Mouse (Mus musculus) hindbrain, embryonic 14.5 days (tissue): ENCODE results near the gene Edc3. TPM values are rescaled to one million over a fixed set of nuclear protein-coding genes. Genes with fewer than 3 reads are reported as not detected.

ENCODE experiments used
- ATAC-seq: fragments of 200-750 bp; cut with Nextera tagmentation; 2 replicates; pipeline ENCODE4 v1.8.0; 2017; ENCODE audit warnings: moderate number of reproducible peaks, mild to moderate bottlenecking, moderate TSS enrichment, moderate library complexity; ENCODE audit not compliant: low FRiP score
- DNase-seq: peaks from one replicate; pipeline ENCODE4 v3.0.0-alpha.2; 2015; ENCODE audit warnings: low spot score
- H3K27ac ChIP-seq: fragments of 300-500 bp; sonication (generic); 2 replicates; pipeline ENCODE4 v1.5.1; 2014; ENCODE audit warnings: mild to moderate bottlenecking, moderate library complexity
- H3K27me3 ChIP-seq: fragments of 300-500 bp; sonication (generic); 2 replicates; pipeline ENCODE4 v1.6.1; 2014; ENCODE audit warnings: mild to moderate bottlenecking, low read length, mixed read lengths; ENCODE audit not compliant: control insufficient read depth, insufficient read depth
- H3K36me3 ChIP-seq: fragments of 300-500 bp; sonication (generic); replicated peaks from 2 replicates; pipeline ENCODE4 v1.6.1; 2014; ENCODE audit not compliant: control insufficient read depth, insufficient read depth
- H3K4me1 ChIP-seq: fragments of 300-500 bp; sonication (generic); replicated peaks from 2 replicates; pipeline ENCODE4 v1.6.1; 2014; ENCODE audit warnings: antibody characterized with exemption, low read length, mixed read lengths; ENCODE audit not compliant: control insufficient read depth, insufficient read depth
- H3K4me2 ChIP-seq: fragments of 300-500 bp; sonication (generic); replicated peaks from 2 replicates; pipeline ENCODE4 v1.6.1; 2014; ENCODE audit warnings: mild to moderate bottlenecking, moderate library complexity
- H3K4me3 ChIP-seq: fragments of 300-500 bp; sonication (generic); replicated peaks from 2 replicates; pipeline ENCODE4 v1.5.1; 2014; ENCODE audit warnings: mild to moderate bottlenecking, low read length
- H3K9ac ChIP-seq: fragments of 300-500 bp; sonication (generic); 2 replicates; pipeline ENCODE4 v1.6.1; 2014
- H3K9me3 ChIP-seq: fragments of 300-500 bp; sonication (generic); 2 replicates; pipeline ENCODE4 v1.6.1; 2016; ENCODE audit warnings: low read length; ENCODE audit not compliant: control insufficient read depth
- WGBS: fragments of 180-500 bp; shearing (Covaris S2); extraction: QIAGEN DNeasy Blood & Tissue Kit; methylation state at CpG from one replicate; pipeline ENCODE4 v1.1.7; 2014; 5-methylcytosine and 5-hydroxymethylcytosine counted together
- polyA plus RNA-seq: library from polyadenylated mRNA; unstranded; fragments of >200 nt; fragmentation: Nextera tagmentation; extraction: Ambion mirVana; gene quantifications from 2 replicates; pipeline ENCODE4 v1.2.1, GENCODE M21; 2014

The Edc3 gene
- polyA plus RNA-seq, 1 experiment from 2014 or later = 22.1 TPM

GRCm38 (mm10) chr9:57669566-57669965, 38.8 kb upstream of the Edc3 start:
- H3K9me3 ChIP-seq = no peaks in the 10 kb centered on the region
- H3K27me3 ChIP-seq = no peaks in the 10 kb centered on the region
- H3K36me3 ChIP-seq = no peaks in the 10 kb centered on the region
- H3K4me3 ChIP-seq = no peak overlapping the region
- H3K9ac ChIP-seq = no peak overlapping the region
- H3K27ac ChIP-seq = no peak overlapping the region
- no peak overlapping the region for H3K4me2 ChIP-seq
- WGBS = 81% methylated on average over 3 of the region's 3 CpGs
- no peaks in the 10 kb centered on the region for H3K4me1 ChIP-seq
- ATAC-seq (no peak), DNase-seq (no peak)

- H3K9ac ChIP-seq = no peak overlapping the region
- no peaks in the 10 kb centered on the region for H3K4me1 ChIP-seq
- no peak overlapping the region for H3K4me3 ChIP-seq
- no peaks in the 10 kb centered on the region for H3K27me3 ChIP-seq
- H3K9me3 ChIP-seq = no peaks in the 10 kb centered on the region
- no peak overlapping the region for H3K27ac ChIP-seq
- no peak overlapping the region for H3K4me2 ChIP-seq
- no peak for ATAC-seq
- 92% methylated on average over 4 of the region's 4 CpGs for WGBS
- no peak for DNase-seq
- no peaks in the 10 kb centered on the region for H3K36me3 ChIP-seq
Observed at GRCm38 (mm10) chr9:57671037-57671436, 37.3 kb upstream of the Edc3 start.

- H3K27ac ChIP-seq = no peak overlapping the region
- H3K36me3 ChIP-seq = no peaks in the 10 kb centered on the region
- no peaks in the 10 kb centered on the region for H3K9me3 ChIP-seq
- WGBS = 89% methylated on average over 5 of the region's 5 CpGs
- no peaks in the 10 kb centered on the region for H3K27me3 ChIP-seq
- DNase-seq (no peak), ATAC-seq (no peak)
- no peaks in the 10 kb centered on the region for H3K4me1 ChIP-seq
- H3K4me2 ChIP-seq = no peak overlapping the region
- no peak overlapping the region for H3K4me3 ChIP-seq
- no peak overlapping the region for H3K9ac ChIP-seq
Observed at GRCm38 (mm10) chr9:57671500-57671899, 36.8 kb upstream of the Edc3 start.

- Histone ChIP-seq H3K4me1 (no peaks in the 10 kb centered on the region), H3K9me3 (no peaks in the 10 kb centered on the region), H3K27ac (no peak overlapping the region), H3K27me3 (no peaks in the 10 kb centered on the region; the same call in 1 of the 2 replicates), H3K9ac (no peak overlapping the region), H3K4me3 (no peak overlapping the region), H3K4me2 (no peak overlapping the region), H3K36me3 (no peaks in the 10 kb centered on the region)
- ATAC-seq = no peak
- WGBS = 86% methylated on average over 10 of the region's 10 CpGs
- no peak for DNase-seq
Observed at GRCm38 (mm10) chr9:57681411-57681810, 26.9 kb upstream of the Edc3 start.

- Histone ChIP-seq H3K4me3 (no peak within 1 kb of the TSS), H3K4me2 (no peak within 1 kb of the TSS), H3K27ac (no peak within 1 kb of the TSS), H3K9ac (no peak within 1 kb of the TSS), H3K27me3 (no peaks in the 10 kb centered on the region), H3K36me3 (no peaks in the 10 kb centered on the region), H3K4me1 (no peaks in the 10 kb centered on the region), H3K9me3 (no peaks in the 10 kb centered on the region)
- ATAC-seq (no peak), DNase-seq (no peak)
- WGBS = 79% methylated on average over 5 of the region's 5 CpGs
Observed at GRCm38 (mm10) chr9:57683520-57683919, 24.8 kb upstream of the Edc3 start, which contains the start of gene Cyp1a2. Gene Cyp1a2 (minus strand): TSS chr9:57683703.

GRCm38 (mm10) chr9:57686011-57686410, 22.3 kb upstream of the Edc3 start:
- Histone ChIP-seq H3K27me3 (no peaks in the 10 kb centered on the region), H3K9me3 (no peaks in the 10 kb centered on the region), H3K4me3 (no peak overlapping the region), H3K27ac (no peak overlapping the region), H3K4me2 (no peak overlapping the region), H3K36me3 (no peaks in the 10 kb centered on the region), H3K4me1 (no peaks in the 10 kb centered on the region), H3K9ac (no peak overlapping the region)
- DNase-seq (no peak), ATAC-seq (no peak)
- 90% methylated on average over 5 of the region's 5 CpGs for WGBS

- no peaks in the 10 kb centered on the region for H3K27me3 ChIP-seq
- no peak for ATAC-seq
- no peak for DNase-seq
- H3K27ac ChIP-seq = no peak within 1 kb of the TSS
- H3K4me1 ChIP-seq = no peaks in the 10 kb centered on the region
- no peaks in the 10 kb centered on the region for H3K36me3 ChIP-seq
- no peak within 1 kb of the TSS for H3K4me3 ChIP-seq
- WGBS = 85% methylated on average over 2 of the region's 2 CpGs
- H3K9me3 ChIP-seq = no peaks in the 10 kb centered on the region
- no peak within 1 kb of the TSS for H3K4me2 ChIP-seq
- H3K9ac ChIP-seq = no peak within 1 kb of the TSS
Observed at GRCm38 (mm10) chr9:57687751-57688150, 20.6 kb upstream of the Edc3 start, which contains the start of gene Cyp1a1. Gene Cyp1a1 (plus strand): TSS chr9:57687928.

- no peaks in the 10 kb centered on the region for H3K27me3 ChIP-seq
- no peak overlapping the region for H3K9ac ChIP-seq
- H3K4me2 ChIP-seq = no peak overlapping the region
- H3K4me3 ChIP-seq = no peak overlapping the region
- DNase-seq (no peak), ATAC-seq (no peak)
- 54% methylated on average over 2 of the region's 2 CpGs for WGBS
- H3K9me3 ChIP-seq = no peaks in the 10 kb centered on the region
- H3K4me1 ChIP-seq = no peaks in the 10 kb centered on the region
- no peaks in the 10 kb centered on the region for H3K36me3 ChIP-seq
- H3K27ac ChIP-seq = no peak overlapping the region
Observed at GRCm38 (mm10) chr9:57688158-57688557, 20.2 kb upstream of the Edc3 start.

- no peaks in the 10 kb centered on the region for H3K9me3 ChIP-seq
- no peak overlapping the region for H3K9ac ChIP-seq
- H3K4me1 ChIP-seq = no peaks in the 10 kb centered on the region
- no peaks in the 10 kb centered on the region for H3K36me3 ChIP-seq
- no peak overlapping the region for H3K27ac ChIP-seq
- H3K27me3 ChIP-seq = no peaks in the 10 kb centered on the region
- no peak overlapping the region for H3K4me2 ChIP-seq
- H3K4me3 ChIP-seq = no peak overlapping the region
- no peak for DNase-seq
- no peak for ATAC-seq
- WGBS = 94% methylated on average over 2 of the region's 2 CpGs
Observed at GRCm38 (mm10) chr9:57688606-57689005, 19.7 kb upstream of the Edc3 start.

- peaks cover 5% of the 10 kb centered on the region; the same call in 1 of the 2 replicates for H3K4me1 ChIP-seq
- no peak overlapping the region for H3K4me3 ChIP-seq
- no peak overlapping the region for H3K27ac ChIP-seq
- H3K9ac ChIP-seq = no peak overlapping the region
- peaks cover 11% of the 10 kb centered on the region; the same call in 1 of the 2 replicates for H3K27me3 ChIP-seq
- ATAC-seq = no peak
- DNase-seq = no peak
- no peak overlapping the region for H3K4me2 ChIP-seq
- H3K9me3 ChIP-seq = no peaks in the 10 kb centered on the region
- no peaks in the 10 kb centered on the region for H3K36me3 ChIP-seq
- WGBS = 91% methylated on average over 2 of the region's 2 CpGs
Observed at GRCm38 (mm10) chr9:57694108-57694507, 14.2 kb upstream of the Edc3 start.
